Mouse (Mus musculus) B cell, adult 67 days (primary cell): ENCODE measurements around the gene Slc22a21. TPM values are rescaled to one million over a fixed set of nuclear protein-coding genes. Genes with fewer than 3 reads are reported as not detected.

Source experiments
- total RNA-seq, 2 experiments: library from RNA; stranded (reverse); gene quantifications; 4 replicates each; pipeline ENCODE4 v1.2.4; 2023

Gene Slc22a21
- 1 to 10 TPM; 1.0 to 1.2 TPM for total RNA-seq

DNA sequence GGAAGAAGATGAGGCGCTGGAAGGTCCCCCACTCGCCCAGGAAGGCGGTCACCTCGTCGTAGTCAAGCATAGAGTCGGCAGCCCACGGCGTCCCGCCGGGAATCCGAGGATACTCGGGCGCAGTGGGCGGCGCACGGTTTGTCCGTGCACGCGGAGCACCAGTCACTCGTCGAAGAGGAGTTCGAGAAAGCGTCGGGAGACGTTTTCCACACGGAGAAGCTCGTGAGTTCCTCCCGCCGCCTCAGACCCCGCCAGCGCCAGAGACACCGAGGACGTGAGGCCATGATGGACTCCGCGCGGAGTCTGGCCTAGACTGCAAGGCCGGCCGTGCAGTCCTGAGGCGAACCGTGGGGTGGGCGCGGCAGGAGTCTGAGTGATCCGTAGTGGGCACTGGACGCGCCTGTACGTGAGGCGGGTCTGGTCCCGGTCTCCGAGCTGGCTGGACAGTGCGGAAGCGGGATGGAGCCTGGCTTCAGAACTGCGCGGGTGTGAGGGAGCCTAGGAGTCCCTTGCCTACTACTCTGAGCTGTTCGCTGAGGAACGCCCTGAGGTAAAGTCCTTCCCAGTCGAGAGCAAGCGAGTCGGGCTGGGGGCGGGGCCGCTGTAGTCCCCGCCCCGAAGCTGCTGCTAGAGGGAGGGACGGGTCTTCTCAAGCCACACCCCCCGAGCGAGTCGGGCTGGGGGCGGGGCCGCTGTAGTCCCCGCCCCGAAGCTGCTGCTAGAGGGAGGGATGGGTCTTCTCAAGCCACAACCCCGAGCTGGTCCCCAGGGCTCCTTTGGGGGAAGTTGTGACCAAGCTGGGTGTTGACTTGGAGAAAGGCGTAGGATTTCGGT is at the start of gene Slc22a21:
Slc22a21 (minus strand) TSS at position 545 of the 834 bp plus-strand sequence.

DNA sequence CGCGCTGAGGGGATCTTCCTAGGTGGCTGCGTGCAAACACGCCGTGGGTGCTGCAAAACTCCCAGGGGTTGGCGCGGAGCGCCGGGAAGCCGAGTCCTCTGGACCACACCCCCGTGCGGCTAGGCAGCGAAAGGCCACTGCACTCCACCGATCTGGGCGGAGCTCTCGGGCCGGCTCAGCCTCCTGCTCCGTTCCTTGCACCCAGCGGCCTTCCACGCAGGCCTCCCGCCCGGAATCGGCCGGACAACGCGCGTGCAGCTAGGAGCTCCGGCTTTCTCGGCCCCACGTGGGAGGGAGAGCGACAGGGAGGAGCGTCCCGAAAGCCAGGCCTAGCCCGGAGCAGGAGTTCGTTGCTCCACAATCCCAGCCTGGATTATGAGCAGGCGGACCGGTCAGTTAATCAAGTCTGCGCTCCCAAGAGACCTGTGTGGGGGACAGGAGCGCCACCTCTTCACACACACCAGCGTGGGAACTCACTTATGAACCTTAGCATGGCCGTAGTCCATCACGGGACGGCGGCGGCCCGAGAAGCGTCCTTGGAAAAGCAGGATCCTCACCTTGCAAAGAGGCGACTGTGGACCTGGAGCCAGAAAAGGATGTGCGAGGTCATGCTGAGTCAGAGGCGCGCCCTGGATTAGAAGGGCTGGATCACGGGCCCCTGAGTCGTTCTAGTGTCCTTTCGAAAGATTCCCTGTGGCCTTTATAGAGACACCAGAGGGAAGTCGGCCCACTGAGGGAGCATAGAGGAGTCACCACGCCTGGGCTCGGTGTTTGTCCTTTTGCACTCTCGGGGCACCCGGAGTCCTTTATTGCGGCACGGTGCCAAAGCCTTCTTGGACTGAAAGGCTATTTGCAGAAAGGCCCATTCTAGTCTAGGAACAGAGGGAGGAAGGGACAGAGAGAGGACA is 48.2 kb upstream of the Slc22a21 start, which contains the start of gene Slc22a4:
Slc22a4 (minus strand) TSS at position 47 of the 908 bp plus-strand sequence.

Other genes starting within 250 kb of the Slc22a21 start
- gene Irf1, start 210.3 kb downstream of the Slc22a21 start, total RNA-seq = 100 to 1,000 TPM; 190 to 196 TPM
- gene Gm17334, start 207.1 kb downstream of the Slc22a21 start, total RNA-seq = not detected
- gene Gm12216, start 121.1 kb downstream of the Slc22a21 start, total RNA-seq = 1 to 10 TPM; 4.2 to 8.9 TPM
- 10 to 100 TPM; 13.1 to 14.4 TPM for gene Slc22a5, start 88.7 kb downstream of the Slc22a21 start, total RNA-seq
- not detected for gene Slc22a4, start 47.8 kb upstream of the Slc22a21 start, total RNA-seq
- not detected for gene Pdlim4, start 88.7 kb upstream of the Slc22a21 start, total RNA-seq
- gene P4ha2, start 119.8 kb upstream of the Slc22a21 start, total RNA-seq = not detected